Mouse (Mus musculus) brain, embryonic 14.5 days (tissue): ENCODE results near the gene Calcb. TPM values are rescaled to one million over a fixed set of nuclear protein-coding genes. Genes with fewer than 3 reads are reported as not detected.
"Not testable (repeated sequence)": the region's sequence is repeated elsewhere in the genome, so short reads cannot be mapped to it uniquely, and the experiment has no call there.

Source experiments
- DNase-seq: peaks from one replicate; pipeline ENCODE4 v3.0.0-alpha.2; 2011; ENCODE audit warnings: low read depth
- CTCF ChIP-seq: fragments of 200-500 bp; IDR thresholded peaks from 2 replicates; pipeline ENCODE4 v1.5.1; 2012; ENCODE audit warnings: inconsistent platforms, mild to moderate bottlenecking, moderate library complexity, borderline replicate concordance; ENCODE audit not compliant: insufficient read depth, insufficient read length; ENCODE audit errors: extremely low read depth
- POLR2A ChIP-seq: fragments of 200-500 bp; IDR thresholded peaks from 2 replicates; pipeline ENCODE4 v1.6.1; 2012; ENCODE audit warnings: mild to moderate bottlenecking, inconsistent platforms, borderline replicate concordance; ENCODE audit not compliant: poor library complexity, insufficient read depth, insufficient read length, severe bottlenecking; ENCODE audit errors: extremely low read depth
- polyA plus RNA-seq: library from polyadenylated mRNA; depleted of rRNA; stranded (reverse); fragments of >200 nt; gene quantifications from 2 replicates; pipeline ENCODE4 v1.2.3, GENCODE M21; 2012; rRNA removed

Calcb gene
- polyA plus RNA-seq, result 0.33 and 0.77 TPM in 2 replicates

- DNase-seq, result no peak
These were observed at the start of gene Calcb for GRCm38 (mm10) chr7:114718300-114718699. TSS of gene Calcb (plus strand) at chr7:114718643.

GRCm38 (mm10) chr7:114671405-114671804 is 47.0 kb upstream of the Calcb start:
- TF ChIP-seq CTCF, result no peak
- TF ChIP-seq POLR2A, result no peak
- no peak for DNase-seq

More at GRCm38 (mm10) chr7:114718300-114718699, at the start of gene Calcb:
- no peak for TF ChIP-seq POLR2A

- DNase-seq, result peak; percentile 73
These were observed 45.7 kb upstream of the Calcb start for GRCm38 (mm10) chr7:114672697-114673096.

GRCm38 (mm10) chr7:114692339-114692738 is 26.1 kb upstream of the Calcb start:
- TF ChIP-seq POLR2A (no peak), CTCF (peak; percentile 18; the same call in 1 of the 2 replicates)
- DNase-seq, result peak; percentile 17

More at GRCm38 (mm10) chr7:114672697-114673096, 45.7 kb upstream of the Calcb start:
- peak; percentile 39; the same call in 1 of the 2 replicates for TF ChIP-seq CTCF
- no peak for TF ChIP-seq POLR2A

- TF ChIP-seq CTCF, result no peak
- no peak for TF ChIP-seq POLR2A
- peak; percentile 13 for DNase-seq
These were observed 17.6 kb upstream of the Calcb start for GRCm38 (mm10) chr7:114700871-114701270.

- TF ChIP-seq POLR2A (no peak), CTCF (no peak)
- DNase-seq, result no peak
These were observed 11.7 kb upstream of the Calcb start for GRCm38 (mm10) chr7:114706716-114707115.

GRCm38 (mm10) chr7:114707398-114707797 is 11.0 kb upstream of the Calcb start:
- no peak for DNase-seq
- TF ChIP-seq POLR2A, result no peak
- TF ChIP-seq CTCF, result no peak

GRCm38 (mm10) chr7:114710419-114710818 is 8.0 kb upstream of the Calcb start:
- TF ChIP-seq POLR2A (no peak), CTCF (no peak)
- DNase-seq, result no peak

- no peak for DNase-seq
- TF ChIP-seq CTCF (no peak), POLR2A (no peak)
These were observed 5.9 kb upstream of the Calcb start for GRCm38 (mm10) chr7:114712523-114712922.

- TF ChIP-seq POLR2A (no peak), CTCF (peak; percentile 50; the same call in 1 of the 2 replicates)
- DNase-seq, result peak; percentile 55
These were observed 1.1 kb downstream of the Calcb start for GRCm38 (mm10) chr7:114719381-114720131.

- not testable (repeated sequence) for DNase-seq
- TF ChIP-seq CTCF, result peak; percentile 40; the same call in 1 of the 2 replicates
These were observed 11.3 kb downstream of the Calcb start for GRCm38 (mm10) chr7:114729696-114730095.

- TF ChIP-seq CTCF (no peak), POLR2A (no peak)
- peak; percentile 14 for DNase-seq
These were observed 12.7 kb downstream of the Calcb start for GRCm38 (mm10) chr7:114731175-114731574.

GRCm38 (mm10) chr7:114731700-114732099 is 13.3 kb downstream of the Calcb start:
- DNase-seq, result not testable (repeated sequence)
- TF ChIP-seq CTCF, result peak; percentile 48; the same call in 1 of the 2 replicates

- TF ChIP-seq POLR2A (no peak), CTCF (no peak)
- no peak for DNase-seq
These were observed 17.8 kb downstream of the Calcb start for GRCm38 (mm10) chr7:114736256-114736655.
